Mouse (Mus musculus): ENCODE results near the gene Xab2. TPM values are rescaled to one million over a fixed set of nuclear protein-coding genes. Genes with fewer than 3 reads are reported as not detected.

Xab2 gene
- polyA plus RNA-seq, 1 experiment from 2014 or later: 69.3 TPM

GRCm38 (mm10) chr8:3625445-3625844, 4.3 kb upstream of the Xab2 start, which contains the start of gene Pcp2:
TSS of gene Pcp2 (minus strand) at chr8:3625545.
- Histone ChIP-seq H3K4me2 (ENCODE audit: low read length) (no peak within 1 kb of the TSS), H3K9ac (replicated peaks; ENCODE audit: low read depth, low read length) (no peak within 1 kb of the TSS), H3K9me3 (ENCODE audit: control insufficient read depth, low read length) (no peaks in the 10 kb centered on the region), H3K4me1 (replicated peaks; ENCODE audit: control insufficient read depth, insufficient read depth, low read length) (peaks cover 11% of the 10 kb centered on the region), H3K27ac (ENCODE audit: low read length) (no peak within 1 kb of the TSS), H3K4me3 (replicated peaks; ENCODE audit: low read length) (no peak within 1 kb of the TSS), H3K27me3 (replicated peaks; ENCODE audit: control insufficient read depth, insufficient read depth, low read length) (0 out of 2 replicates have a peak, but pooled peaks cover 2% of the 10 kb centered on the region), H3K36me3 (ENCODE audit: control insufficient read depth, insufficient read depth) (no peaks in the 10 kb centered on the region; the same call in 1 of the 2 replicates)
- WGBS: 65% methylated on average over 1 of the region's 1 CpGs
- no peak for ATAC-seq

GRCm38 (mm10) chr8:3622119-3622518, 1.0 kb upstream of the Xab2 start:
- WGBS: 69% methylated on average over 8 of the region's 8 CpGs
- peak overlapping the region; percentile 86 for H3K4me2 ChIP-seq (ENCODE audit: low read length)
- peaks cover 20% of the 10 kb centered on the region for H3K4me1 ChIP-seq (replicated peaks; ENCODE audit: control insufficient read depth, insufficient read depth, low read length)
- H3K9me3 ChIP-seq (ENCODE audit: control insufficient read depth, low read length): no peaks in the 10 kb centered on the region
- no peak for ATAC-seq
- H3K36me3 ChIP-seq (ENCODE audit: control insufficient read depth, insufficient read depth): peaks cover 9% of the 10 kb centered on the region
- no peak overlapping the region for H3K27ac ChIP-seq (ENCODE audit: low read length)
- H3K9ac ChIP-seq (replicated peaks; ENCODE audit: low read depth, low read length): peak overlapping the region; percentile 70; the same call in 1 of the 2 replicates
- H3K27me3 ChIP-seq (replicated peaks; ENCODE audit: control insufficient read depth, insufficient read depth, low read length): no peaks in the 10 kb centered on the region
- peak overlapping the region; percentile 55 for H3K4me3 ChIP-seq (replicated peaks; ENCODE audit: low read length)

- Histone ChIP-seq H3K4me1 (replicated peaks; ENCODE audit: control insufficient read depth, insufficient read depth, low read length) (no peaks in the 10 kb centered on the region), H3K4me2 (ENCODE audit: low read length) (no peak overlapping the region), H3K9me3 (ENCODE audit: control insufficient read depth, low read length) (no peaks in the 10 kb centered on the region), H3K36me3 (ENCODE audit: control insufficient read depth, insufficient read depth) (peaks cover 48% of the 10 kb centered on the region), H3K4me3 (replicated peaks; ENCODE audit: low read length) (no peak overlapping the region), H3K27me3 (replicated peaks; ENCODE audit: control insufficient read depth, insufficient read depth, low read length) (no peaks in the 10 kb centered on the region), H3K9ac (replicated peaks; ENCODE audit: low read depth, low read length) (no peak overlapping the region), H3K27ac (ENCODE audit: low read length) (no peak overlapping the region)
- WGBS: 89% methylated on average over 6 of the region's 6 CpGs
- no peak for ATAC-seq
These were observed 11.3 kb downstream of the Xab2 start for GRCm38 (mm10) chr8:3609816-3610150.

- Histone ChIP-seq H3K36me3 (ENCODE audit: control insufficient read depth, insufficient read depth) (peaks cover 47% of the 10 kb centered on the region), H3K9me3 (ENCODE audit: control insufficient read depth, low read length) (no peaks in the 10 kb centered on the region), H3K9ac (replicated peaks; ENCODE audit: low read depth, low read length) (no peak overlapping the region), H3K27me3 (replicated peaks; ENCODE audit: control insufficient read depth, insufficient read depth, low read length) (no peaks in the 10 kb centered on the region), H3K27ac (ENCODE audit: low read length) (no peak overlapping the region), H3K4me3 (replicated peaks; ENCODE audit: low read length) (no peak overlapping the region), H3K4me2 (ENCODE audit: low read length) (no peak overlapping the region), H3K4me1 (replicated peaks; ENCODE audit: control insufficient read depth, insufficient read depth, low read length) (no peaks in the 10 kb centered on the region)
- 84% methylated on average over 12 of the region's 12 CpGs for WGBS
- no peak for ATAC-seq
These were observed 11.9 kb downstream of the Xab2 start for GRCm38 (mm10) chr8:3609046-3609815.

- WGBS: 90% methylated on average over 7 of the region's 7 CpGs
- H3K9me3 ChIP-seq (ENCODE audit: control insufficient read depth, low read length): no peaks in the 10 kb centered on the region
- no peaks in the 10 kb centered on the region for H3K27me3 ChIP-seq (replicated peaks; ENCODE audit: control insufficient read depth, insufficient read depth, low read length)
- no peak overlapping the region for H3K4me3 ChIP-seq (replicated peaks; ENCODE audit: low read length)
- peaks cover 51% of the 10 kb centered on the region for H3K36me3 ChIP-seq (ENCODE audit: control insufficient read depth, insufficient read depth)
- H3K4me2 ChIP-seq (ENCODE audit: low read length): no peak overlapping the region
- no peak overlapping the region for H3K27ac ChIP-seq (ENCODE audit: low read length)
- no peaks in the 10 kb centered on the region for H3K4me1 ChIP-seq (replicated peaks; ENCODE audit: control insufficient read depth, insufficient read depth, low read length)
- no peak overlapping the region for H3K9ac ChIP-seq (replicated peaks; ENCODE audit: low read depth, low read length)
- ATAC-seq: no peak
These were observed 13.3 kb downstream of the Xab2 start for GRCm38 (mm10) chr8:3607822-3608221.

- Histone ChIP-seq H3K4me2 (ENCODE audit: low read length) (no peak overlapping the region), H3K4me3 (replicated peaks; ENCODE audit: low read length) (no peak overlapping the region), H3K9ac (replicated peaks; ENCODE audit: low read depth, low read length) (no peak overlapping the region), H3K4me1 (replicated peaks; ENCODE audit: control insufficient read depth, insufficient read depth, low read length) (no peaks in the 10 kb centered on the region), H3K9me3 (ENCODE audit: control insufficient read depth, low read length) (no peaks in the 10 kb centered on the region), H3K27ac (ENCODE audit: low read length) (no peak overlapping the region), H3K27me3 (replicated peaks; ENCODE audit: control insufficient read depth, insufficient read depth, low read length) (no peaks in the 10 kb centered on the region), H3K36me3 (ENCODE audit: control insufficient read depth, insufficient read depth) (peaks cover 55% of the 10 kb centered on the region)
- no peak for ATAC-seq
- 86% methylated on average over 16 of the region's 16 CpGs for WGBS
These were observed 14.5 kb downstream of the Xab2 start for GRCm38 (mm10) chr8:3606593-3606992.

GRCm38 (mm10) chr8:3603439-3603838, 17.7 kb downstream of the Xab2 start:
- no peak overlapping the region for H3K27ac ChIP-seq (ENCODE audit: low read length)
- peaks cover 45% of the 10 kb centered on the region for H3K36me3 ChIP-seq (ENCODE audit: control insufficient read depth, insufficient read depth)
- no peaks in the 10 kb centered on the region for H3K4me1 ChIP-seq (replicated peaks; ENCODE audit: control insufficient read depth, insufficient read depth, low read length)
- no peaks in the 10 kb centered on the region for H3K9me3 ChIP-seq (ENCODE audit: control insufficient read depth, low read length)
- H3K4me2 ChIP-seq (ENCODE audit: low read length): no peak overlapping the region
- H3K27me3 ChIP-seq (replicated peaks; ENCODE audit: control insufficient read depth, insufficient read depth, low read length): no peaks in the 10 kb centered on the region
- no peak for ATAC-seq
- 88% methylated on average over 12 of the region's 13 CpGs for whole genome bisulfite sequencing
- H3K9ac ChIP-seq (replicated peaks; ENCODE audit: low read depth, low read length): no peak overlapping the region
- H3K4me3 ChIP-seq (replicated peaks; ENCODE audit: low read length): no peak overlapping the region

- Histone ChIP-seq H3K27ac (ENCODE audit: low read length) (no peak overlapping the region), H3K4me1 (replicated peaks; ENCODE audit: control insufficient read depth, insufficient read depth, low read length) (no peaks in the 10 kb centered on the region), H3K9ac (replicated peaks; ENCODE audit: low read depth, low read length) (no peak overlapping the region), H3K4me2 (ENCODE audit: low read length) (no peak overlapping the region), H3K27me3 (replicated peaks; ENCODE audit: control insufficient read depth, insufficient read depth, low read length) (no peaks in the 10 kb centered on the region), H3K9me3 (ENCODE audit: control insufficient read depth, low read length) (no peaks in the 10 kb centered on the region), H3K4me3 (replicated peaks; ENCODE audit: low read length) (no peak overlapping the region), H3K36me3 (ENCODE audit: control insufficient read depth, insufficient read depth) (peaks cover 37% of the 10 kb centered on the region)
- no peak for ATAC-seq
- WGBS: 87% methylated on average over 6 of the region's 6 CpGs
These were observed 20.7 kb downstream of the Xab2 start for GRCm38 (mm10) chr8:3600401-3600800.

GRCm38 (mm10) chr8:3599219-3599618, 21.9 kb downstream of the Xab2 start:
- Histone ChIP-seq H3K9me3 (ENCODE audit: control insufficient read depth, low read length) (no peaks in the 10 kb centered on the region), H3K36me3 (ENCODE audit: control insufficient read depth, insufficient read depth) (peaks cover 30% of the 10 kb centered on the region), H3K4me1 (replicated peaks; ENCODE audit: control insufficient read depth, insufficient read depth, low read length) (no peaks in the 10 kb centered on the region), H3K4me3 (replicated peaks; ENCODE audit: low read length) (no peak overlapping the region), H3K27me3 (replicated peaks; ENCODE audit: control insufficient read depth, insufficient read depth, low read length) (no peaks in the 10 kb centered on the region), H3K9ac (replicated peaks; ENCODE audit: low read depth, low read length) (no peak overlapping the region), H3K4me2 (ENCODE audit: low read length) (no peak overlapping the region), H3K27ac (ENCODE audit: low read length) (no peak overlapping the region)
- WGBS: 89% methylated on average over 1 of the region's 1 CpGs
- no peak for ATAC-seq
